Mouse (Mus musculus) left cerebral cortex, adult 11 months (tissue): Measurements from ENCODE around the gene Polr2i.

ENCODE experiments used
- DNase-seq: peaks from one replicate; pipeline ENCODE4 v3.0.0; 2022; ENCODE audit warnings: low spot score

Gene Polr2i

DNA sequence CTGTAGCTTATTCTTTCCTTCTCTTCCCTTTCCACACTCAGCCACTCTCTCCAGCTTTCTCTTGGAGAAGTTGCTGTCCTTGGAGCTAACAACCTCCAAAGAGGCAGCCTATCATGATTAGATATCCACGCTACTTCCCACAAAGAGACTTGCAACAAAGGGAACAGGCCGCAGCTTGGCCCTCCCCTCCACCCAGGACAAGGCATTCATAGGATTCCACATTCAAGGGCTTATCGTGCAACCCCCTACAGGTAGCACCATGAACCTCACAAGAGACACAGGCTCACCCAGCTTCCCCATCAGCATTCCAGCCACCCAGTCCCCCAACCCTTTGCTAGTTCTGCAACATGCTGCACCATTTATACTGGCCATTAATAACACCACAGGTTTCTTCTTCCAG, 35.0 kb downstream of the Polr2i start:
- DNase-seq = no peak

DNA sequence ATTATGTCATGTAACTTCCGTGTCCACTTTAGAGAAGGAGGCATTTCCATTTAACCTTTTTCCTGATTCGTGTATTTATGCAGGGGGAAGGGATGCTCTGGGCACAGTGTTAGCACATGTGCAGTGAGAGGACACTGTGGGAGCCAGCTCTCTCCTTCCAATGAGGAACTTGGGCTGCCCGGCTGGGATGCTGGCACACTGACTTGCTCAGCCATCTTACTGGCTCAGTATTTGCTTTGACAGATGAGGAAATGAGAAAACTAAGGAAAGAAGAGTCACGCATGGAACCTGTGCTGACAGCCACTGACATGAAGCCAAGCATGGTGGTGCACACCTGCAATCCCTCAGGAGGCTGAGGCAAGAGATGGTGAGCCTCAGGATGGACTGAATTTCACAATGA, 37.9 kb downstream of the Polr2i start:
- no peak for DNase-seq

DNA sequence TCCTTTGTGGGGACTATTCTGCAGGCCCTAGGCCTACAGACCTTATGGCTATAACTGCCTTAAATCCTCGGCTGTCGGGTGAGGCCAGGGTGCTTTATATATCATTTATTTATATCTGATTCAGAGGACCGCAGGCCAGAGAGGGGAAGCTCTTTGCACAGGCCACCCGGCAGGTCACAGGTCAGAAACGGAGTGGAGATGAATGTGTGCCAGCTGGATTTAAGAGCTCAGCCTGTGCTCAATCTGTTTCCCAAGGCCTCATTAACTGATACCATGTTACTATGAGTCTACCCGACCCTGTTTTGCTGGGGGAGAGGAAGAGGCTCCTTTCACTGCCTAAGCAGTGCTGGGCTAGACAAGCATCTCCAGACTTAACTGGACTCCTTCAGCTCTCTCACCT, 42.6 kb downstream of the Polr2i start:
- DNase-seq = no peak

DNA sequence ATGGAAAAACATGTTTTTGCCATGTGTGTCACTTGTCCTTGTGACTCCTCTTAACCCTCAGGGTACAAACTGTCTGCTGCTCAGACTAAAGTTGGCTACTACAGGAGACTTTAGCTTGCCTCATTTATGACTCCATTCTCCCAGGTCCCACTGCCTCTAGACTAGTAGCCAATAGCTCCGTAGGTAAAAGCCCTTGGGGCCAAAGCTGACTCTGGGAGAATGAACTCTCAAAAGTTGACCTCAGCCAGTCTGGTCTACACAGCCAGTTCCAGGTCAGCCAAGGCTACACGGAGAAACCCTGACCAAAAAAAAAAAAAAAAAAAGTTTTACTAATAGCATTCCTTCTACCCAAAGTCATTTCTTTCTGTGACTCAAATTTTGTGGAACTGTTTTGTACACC, 47.2 kb downstream of the Polr2i start:
- DNase-seq = no peak

DNA sequence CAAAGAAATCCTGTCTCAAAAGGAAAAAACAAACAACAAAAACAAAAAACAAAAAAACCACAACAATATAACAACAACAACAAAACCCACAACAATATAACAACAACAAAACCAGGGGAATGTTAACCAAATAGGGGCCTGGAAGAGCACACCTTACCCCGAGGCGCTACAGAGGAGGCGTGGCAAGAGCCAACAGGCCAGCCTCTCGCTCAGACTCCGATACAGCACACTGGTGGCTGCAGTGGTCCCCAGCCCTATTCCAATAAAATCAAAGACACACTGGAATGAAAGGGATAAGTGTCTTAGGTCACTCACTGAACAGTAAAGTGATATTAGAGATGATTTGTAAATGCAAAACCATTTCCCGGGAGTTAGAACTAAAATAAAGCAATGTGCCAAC, 47.8 kb downstream of the Polr2i start:
- DNase-seq = no peak

DNA sequence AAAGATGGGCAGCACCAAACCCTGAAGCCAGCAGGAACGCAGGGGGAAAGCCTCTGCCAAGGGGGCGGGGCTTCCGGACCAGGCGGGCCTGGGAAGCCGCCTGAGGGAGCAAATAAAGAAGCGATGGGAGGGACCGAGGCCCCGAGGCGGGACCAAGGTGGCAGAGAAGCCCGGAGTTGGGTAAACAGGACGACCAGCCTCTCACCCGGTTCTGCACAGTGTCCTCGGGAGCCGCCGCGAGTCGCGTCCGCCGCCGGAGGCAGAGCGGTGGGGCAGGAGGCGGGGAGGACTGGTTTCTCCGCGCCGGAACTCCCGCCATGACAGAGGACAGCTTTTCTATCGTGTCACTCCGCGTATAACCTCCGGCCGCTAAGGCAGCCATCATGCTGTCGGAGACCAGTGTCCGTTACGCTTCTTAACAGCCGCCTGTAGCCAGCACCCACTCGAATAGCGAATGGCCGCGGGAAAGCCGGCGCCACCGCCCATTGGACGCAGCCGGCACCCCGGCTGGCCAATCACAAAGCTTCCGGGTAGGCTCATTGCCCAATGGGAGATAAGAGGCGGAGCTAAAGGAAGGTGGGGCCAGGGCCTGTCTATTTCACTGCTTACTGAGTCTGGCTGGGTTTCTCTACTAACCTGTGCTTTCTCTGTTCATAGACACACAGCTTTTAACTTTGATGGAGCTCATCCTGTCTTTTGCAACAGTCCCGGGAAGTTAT, 48.4 kb downstream of the Polr2i start, which contains the start of the genes Thap8 and Wdr62:
Gene Thap8 (plus strand): TSS at position 144 of the 719 bp plus-strand sequence.
Gene Wdr62 (minus strand): TSS at position 469 of the 719 bp plus-strand sequence.
- DNase-seq = peak; percentile 81

DNA sequence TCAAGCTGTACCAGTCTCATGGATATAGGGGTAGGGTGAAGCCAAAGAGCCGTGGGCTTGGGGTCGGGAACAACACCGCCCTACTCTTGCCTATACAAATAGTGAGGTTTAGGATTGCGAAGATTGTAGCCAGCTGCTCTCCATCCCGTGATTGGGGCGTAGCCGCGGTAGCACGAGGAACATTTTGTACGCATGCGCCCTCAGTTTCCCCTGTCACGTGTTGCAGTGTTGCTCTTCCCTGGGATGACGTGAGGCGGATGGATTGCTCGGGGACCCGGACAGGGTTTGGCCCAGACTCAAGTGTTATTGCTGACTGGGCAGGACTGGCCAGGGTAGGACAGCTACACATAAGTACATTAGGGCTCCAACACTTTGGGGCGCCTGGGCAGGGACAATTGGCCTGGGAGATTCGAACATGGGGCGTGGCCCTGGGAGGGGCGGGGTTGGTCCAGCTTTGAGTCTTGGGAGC, 49.0 kb downstream of the Polr2i start:
- peak; percentile 89 for DNase-seq

DNA sequence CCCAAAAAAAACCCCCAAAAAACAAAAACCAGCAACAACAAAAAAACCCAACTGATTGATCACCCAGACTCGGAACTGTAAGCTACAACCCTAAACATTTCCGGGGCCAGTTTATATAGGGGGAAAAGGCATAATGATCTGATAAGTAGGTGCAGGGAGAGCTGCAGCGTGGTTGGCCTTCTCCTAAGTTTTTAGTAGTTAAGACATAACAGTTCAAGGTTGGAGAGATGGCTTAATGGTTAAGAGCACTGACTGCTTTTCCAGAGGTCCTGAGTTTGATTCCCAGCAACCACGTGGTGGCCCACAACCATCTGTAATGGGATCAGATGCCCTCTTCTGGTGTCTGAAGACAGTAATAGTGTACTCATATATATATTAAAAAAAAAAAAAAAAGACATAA, 49.8 kb downstream of the Polr2i start:
- no peak for DNase-seq

DNA sequence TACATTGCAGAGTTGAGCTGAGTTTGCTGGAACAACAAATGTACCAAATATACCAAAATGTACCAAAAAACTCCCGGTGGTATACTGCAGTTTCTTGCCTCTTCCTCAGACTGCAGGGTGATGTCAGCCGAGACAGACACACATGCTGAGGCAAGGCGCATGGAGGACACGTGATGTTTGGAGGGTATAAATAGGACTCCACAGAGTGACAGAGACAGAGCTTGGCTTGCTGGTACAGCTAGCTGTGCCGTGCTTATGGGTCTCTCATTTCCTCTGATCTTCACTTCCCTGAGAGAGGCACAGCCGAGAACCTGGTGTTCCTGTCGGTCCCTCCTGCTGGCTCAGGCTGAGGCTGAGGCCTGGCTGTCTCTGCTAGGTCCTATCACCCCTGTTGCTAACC, 51.0 kb downstream of the Polr2i start:
- no peak for DNase-seq
